Mouse (Mus musculus) cerebellum, adult 2 months (tissue): Measurements from ENCODE around the gene Tekt2. TPM values are rescaled to one million over a fixed set of nuclear protein-coding genes. Genes with fewer than 3 reads are reported as not detected.

Source experiments
- DNase-seq, 2 experiments: peaks; one replicate each; pipeline ENCODE4 v3.0.0; 2021
- H3K27ac ChIP-seq: fragments of 200-500 bp; 2 replicates; pipeline ENCODE4 v1.5.1; 2012; ENCODE audit warnings: low read length, control low read depth, inconsistent platforms; ENCODE audit not compliant: insufficient read depth
- H3K27me3 ChIP-seq: fragments of 200-500 bp; 2 replicates; pipeline ENCODE4 v1.6.1; 2012; ENCODE audit warnings: inconsistent platforms, mild to moderate bottlenecking, low read length, moderate library complexity; ENCODE audit not compliant: control insufficient read depth, insufficient read depth
- H3K4me1 ChIP-seq: fragments of 200-500 bp; 2 replicates; pipeline ENCODE4 v1.6.1; 2011; ENCODE audit warnings: low read length; ENCODE audit not compliant: control insufficient read depth, insufficient read depth
- H3K4me3 ChIP-seq: fragments of 200-500 bp; replicated peaks from 2 replicates; pipeline ENCODE3; 2011; ENCODE audit warnings: mild to moderate bottlenecking, low read depth, low read length, control low read depth; ENCODE audit not compliant: insufficient read depth
- CTCF ChIP-seq: fragments of 200-500 bp; IDR thresholded peaks from 2 replicates; pipeline ENCODE4 v1.5.1; 2011; ENCODE audit warnings: low read depth, mild to moderate bottlenecking, control low read depth, low read length, moderate library complexity, borderline replicate concordance; ENCODE audit not compliant: insufficient read depth
- POLR2A ChIP-seq: fragments of 200-500 bp; IDR thresholded peaks from 2 replicates; pipeline ENCODE4 v1.6.1; 2011; ENCODE audit warnings: low read length, control low read depth, borderline replicate concordance; ENCODE audit not compliant: insufficient read depth
- WGBS: fragments of 180-500 bp; shearing (Covaris S2); methylation state at CpG from one replicate; pipeline ENCODE4 v1.1.7; 2018; 5-methylcytosine and 5-hydroxymethylcytosine counted together
- polyA plus RNA-seq: library from polyadenylated mRNA; depleted of rRNA; stranded (reverse); fragments of >200 nt; gene quantifications from 2 replicates; pipeline ENCODE4 v1.2.3, GENCODE M21; 2012; rRNA removed

The Tekt2 gene
- polyA plus RNA-seq, 1 experiment, result 4.7 TPM

GRCm38 (mm10) chr4:126278961-126279360 is 46.5 kb downstream of the Tekt2 start:
- Histone ChIP-seq H3K27ac (no peak overlapping the region), H3K27me3 (no peaks in the 10 kb centered on the region), H3K4me3 (no peak overlapping the region), H3K4me1 (peaks cover 18% of the 10 kb centered on the region)
- WGBS, result 54% methylated on average over 9 of the region's 9 CpGs
- no peak for DNase-seq
- TF ChIP-seq CTCF (no peak), POLR2A (no peak)

- 38% methylated on average over 9 of the region's 9 CpGs for WGBS
- peak in 1 of 2 experiments; percentile 30 for DNase-seq
- no peaks in the 10 kb centered on the region for H3K27me3 ChIP-seq
- no peak overlapping the region for H3K4me3 ChIP-seq
- H3K4me1 ChIP-seq, result peaks cover 18% of the 10 kb centered on the region
- TF ChIP-seq CTCF (no peak), POLR2A (no peak)
- no peak overlapping the region for H3K27ac ChIP-seq
These were observed 46.9 kb downstream of the Tekt2 start for GRCm38 (mm10) chr4:126278565-126278915.

GRCm38 (mm10) chr4:126277906-126278564 is 47.5 kb downstream of the Tekt2 start:
- Histone ChIP-seq H3K4me1 (peaks cover 18% of the 10 kb centered on the region), H3K4me3 (no peak overlapping the region), H3K27ac (no peak overlapping the region), H3K27me3 (no peaks in the 10 kb centered on the region)
- DNase-seq, result peak; percentile 69 to 77
- 8% methylated on average over 13 of the region's 13 CpGs for WGBS
- no peak for TF ChIP-seq POLR2A
- peak; percentile 93 for TF ChIP-seq CTCF

GRCm38 (mm10) chr4:126275681-126276131 is 49.8 kb downstream of the Tekt2 start:
- Histone ChIP-seq H3K27ac (peak overlapping the region; percentile 99), H3K4me1 (peaks cover 18% of the 10 kb centered on the region), H3K27me3 (no peaks in the 10 kb centered on the region), H3K4me3 (peak overlapping the region; percentile 24)
- TF ChIP-seq CTCF (no peak), POLR2A (0 out of 2 replicates have a peak, but pooled peaks have one; percentile 16)
- DNase-seq, result peak; percentile 82 to 88
- WGBS, result 11% methylated on average over 13 of the region's 13 CpGs

GRCm38 (mm10) chr4:126275081-126275480 is 50.4 kb downstream of the Tekt2 start:
- 6% methylated on average over 4 of the region's 4 CpGs for WGBS
- Histone ChIP-seq H3K4me1 (peaks cover 18% of the 10 kb centered on the region), H3K4me3 (peak overlapping the region; percentile 3), H3K27ac (peak overlapping the region; percentile 99), H3K27me3 (no peaks in the 10 kb centered on the region)
- TF ChIP-seq CTCF (no peak), POLR2A (no peak)
- peak; percentile 62 to 68 for DNase-seq

GRCm38 (mm10) chr4:126273753-126274152 is 51.7 kb downstream of the Tekt2 start:
- Histone ChIP-seq H3K4me1 (peaks cover 18% of the 10 kb centered on the region), H3K4me3 (peak overlapping the region; percentile 71), H3K27me3 (no peaks in the 10 kb centered on the region), H3K27ac (peak overlapping the region; percentile 86)
- 12% methylated on average over 13 of the region's 13 CpGs for WGBS
- peak; percentile 92 for DNase-seq
- TF ChIP-seq CTCF (peak; percentile 81), POLR2A (peak; percentile 52; the same call in 1 of the 2 replicates)

Other genes with a start within 250 kb of the Tekt2 start
- gene Lsm10, start 229.1 kb downstream of the Tekt2 start, polyA plus RNA-seq, result 21.4 and 28.8 TPM in 2 replicates
- gene Stk40, start 221.7 kb downstream of the Tekt2 start, polyA plus RNA-seq, result 23.3 and 24.9 TPM in 2 replicates
- gene Eva1b, start 177.9 kb downstream of the Tekt2 start, polyA plus RNA-seq, result 9.0 and 9.2 TPM in 2 replicates
- 1.6 and 2.0 TPM in 2 replicates for gene Sh3d21, start 162.2 kb downstream of the Tekt2 start, polyA plus RNA-seq
- 122 TPM in 2 replicates for gene Thrap3, start 122.9 kb downstream of the Tekt2 start, polyA plus RNA-seq
- gene Map7d1, start 69.3 kb downstream of the Tekt2 start, polyA plus RNA-seq, result 274 and 283 TPM in 2 replicates
- gene Trappc3, start 63.4 kb downstream of the Tekt2 start, polyA plus RNA-seq, result 175 TPM in 2 replicates
- gene Col8a2, start 38.9 kb downstream of the Tekt2 start, polyA plus RNA-seq, result 0.93 and 2.0 TPM in 2 replicates
- 45.8 and 49.7 TPM in 2 replicates for gene Adprhl2, start 4.0 kb downstream of the Tekt2 start, polyA plus RNA-seq
- gene Ago3, start 103.9 kb upstream of the Tekt2 start, polyA plus RNA-seq, result 13.3 and 14.5 TPM in 2 replicates
- 37.0 and 38.1 TPM in 2 replicates for gene Ago1, start 142.9 kb upstream of the Tekt2 start, polyA plus RNA-seq
- 4.9 TPM in 2 replicates for gene Ago4, start 207.8 kb upstream of the Tekt2 start, polyA plus RNA-seq
- gene Clspn, start 231.2 kb upstream of the Tekt2 start, polyA plus RNA-seq, result 0.49 and 0.67 TPM in 2 replicates